Comparison of ENCODE assay signal across 21 mouse cellular contexts in the genomic region with DNA sequence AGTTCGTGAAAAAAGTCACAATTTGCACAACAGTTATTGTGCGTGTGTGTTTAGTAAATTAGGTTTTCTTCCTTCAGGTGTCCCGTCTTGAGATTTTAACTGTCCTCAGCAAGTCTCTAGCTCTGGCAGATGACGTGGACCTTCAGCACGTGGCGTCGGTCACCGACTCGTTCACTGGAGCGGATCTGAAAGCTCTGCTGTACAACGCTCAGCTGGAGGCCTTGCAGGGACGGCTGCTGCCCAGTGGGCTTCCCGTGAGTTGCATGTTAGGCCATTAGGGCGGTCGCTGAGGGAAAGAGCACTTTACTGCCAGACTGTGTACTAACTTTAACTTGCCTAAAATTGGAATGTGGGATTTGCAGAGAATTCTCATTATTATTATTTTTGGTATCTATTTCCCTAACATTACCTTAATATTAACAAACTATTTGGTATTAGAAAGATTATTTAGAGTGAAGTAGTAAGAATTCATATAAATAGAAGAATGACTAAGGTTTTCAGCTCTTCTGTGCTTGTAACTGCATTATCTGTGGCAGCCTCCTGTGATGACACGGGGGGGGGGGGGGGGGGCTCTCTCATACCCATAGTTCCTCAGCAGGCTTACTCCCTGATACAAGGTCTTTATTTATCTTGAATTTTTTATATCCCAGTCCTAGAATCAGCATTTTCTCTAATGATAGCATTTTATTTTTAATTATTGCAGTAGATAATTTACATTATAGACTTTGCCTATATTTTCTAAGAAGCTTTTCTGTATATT. TPM values are rescaled to one million over a fixed set of nuclear protein-coding genes. Genes with fewer than 3 reads are reported as not detected.
DNase-seq lines count a peak whose midpoint lies in the region; ATAC-seq and TF ChIP-seq lines count a peak whose summit lies in the region.
"Had no signal": no experiment of that assay in that cellular context is flagged by ENCODE, and none has a peak within 500 bp of the region (broad histone marks: within the 10 kb centered on the region; RNA-seq: fewer than 3 reads in every experiment).

No protein-coding gene starts in this region.

- H3K4me1 ChIP-seq in limb, embryonic 11.5 days (ENCODE audit: control insufficient read depth, insufficient read depth, low read length): peaks cover 3% of the 10 kb centered on the region; the same call in 1 of the 2 replicates
- H3K4me1 ChIP-seq in limb, embryonic 10.5 days: peaks cover 5% of the 10 kb centered on the region
- H3K4me1 ChIP-seq in kidney, embryonic 14.5 days (ENCODE audit: control insufficient read depth, insufficient read depth, low read length): no peaks in the 10 kb centered on the region
- no peaks in the 10 kb centered on the region for H3K4me1 ChIP-seq in liver, postnatal 0 days (ENCODE audit: insufficient read depth)
- H3K4me1 ChIP-seq: embryonic facial prominence, embryonic 12.5 days; heart, embryonic 15.5 days; hindbrain, embryonic 10.5 days; limb, embryonic 15.5 days; midbrain, embryonic 10.5 days; neural tube, embryonic 15.5 days had no signal

- H3K36me3 ChIP-seq in limb, embryonic 11.5 days (ENCODE audit: control insufficient read depth, insufficient read depth, low read length): peaks cover 3% of the 10 kb centered on the region; the same call in 1 of the 2 replicates
- H3K36me3 ChIP-seq in limb, embryonic 10.5 days: peaks cover 38% of the 10 kb centered on the region
- peaks cover 3% of the 10 kb centered on the region; the same call in 1 of the 2 replicates for H3K36me3 ChIP-seq in kidney, embryonic 14.5 days (ENCODE audit: control insufficient read depth, insufficient read depth, low read length)
- peaks cover 22% of the 10 kb centered on the region; the same call in 1 of the 2 replicates for H3K36me3 ChIP-seq in liver, postnatal 0 days (replicated peaks; ENCODE audit: insufficient read depth, low read length)

- no peaks in the 10 kb centered on the region for H3K27me3 ChIP-seq in limb, embryonic 11.5 days (ENCODE audit: control insufficient read depth, insufficient read depth, low read length)
- no peaks in the 10 kb centered on the region for H3K27me3 ChIP-seq in limb, embryonic 10.5 days (ENCODE audit: low read depth, poor library complexity, severe bottlenecking)
- no peaks in the 10 kb centered on the region for H3K27me3 ChIP-seq in kidney, embryonic 14.5 days (ENCODE audit: control insufficient read depth, insufficient read depth, low read length)
- H3K27me3 ChIP-seq in liver, postnatal 0 days (ENCODE audit: insufficient read depth, low read length): no peaks in the 10 kb centered on the region
- H3K27me3 ChIP-seq: embryonic facial prominence, embryonic 12.5 days; heart, embryonic 15.5 days; limb, embryonic 15.5 days; neural tube, embryonic 15.5 days had no signal

- no peak overlapping the region for H3K4me3 ChIP-seq in limb, embryonic 11.5 days (ENCODE audit: low read depth, low read length)
- no peak overlapping the region for H3K4me3 ChIP-seq in limb, embryonic 10.5 days
- H3K4me3 ChIP-seq in kidney, embryonic 14.5 days (ENCODE audit: low read length): no peak overlapping the region
- H3K4me3 ChIP-seq in liver, postnatal 0 days (ENCODE audit: low read depth, low read length): no peak overlapping the region
- H3K4me3 ChIP-seq: embryonic facial prominence, embryonic 12.5 days; heart, embryonic 15.5 days; hindbrain, embryonic 10.5 days; limb, embryonic 15.5 days; midbrain, embryonic 10.5 days; myocyte; neural tube, embryonic 15.5 days had no signal

- no peak overlapping the region for H3K4me2 ChIP-seq in limb, embryonic 11.5 days (ENCODE audit: low read depth, severe bottlenecking)
- no peak overlapping the region for H3K4me2 ChIP-seq in kidney, embryonic 14.5 days (replicated peaks; ENCODE audit: low read depth, low read length)
- no peak overlapping the region for H3K4me2 ChIP-seq in liver, postnatal 0 days (ENCODE audit: low read depth, low read length)
- H3K4me2 ChIP-seq: embryonic facial prominence, embryonic 12.5 days; heart, embryonic 15.5 days; limb, embryonic 15.5 days; neural tube, embryonic 15.5 days had no signal

- TF ChIP-seq CTCF in liver, postnatal 0 days (IDR thresholded peaks at IDR 0.05; ENCODE audit: low read depth): no peak

- no peaks in the 10 kb centered on the region for H3K9me3 ChIP-seq in limb, embryonic 11.5 days (ENCODE audit: control insufficient read depth, low read length)
- H3K9me3 ChIP-seq in limb, embryonic 10.5 days (replicated peaks): no peaks in the 10 kb centered on the region
- no peaks in the 10 kb centered on the region for H3K9me3 ChIP-seq in kidney, embryonic 14.5 days (ENCODE audit: control insufficient read depth, low read length)
- no peaks in the 10 kb centered on the region for H3K9me3 ChIP-seq in liver, postnatal 0 days (ENCODE audit: low read length)
- H3K9me3 ChIP-seq: embryonic facial prominence, embryonic 12.5 days; heart, embryonic 15.5 days; hindbrain, embryonic 10.5 days; limb, embryonic 15.5 days; midbrain, embryonic 10.5 days; neural tube, embryonic 15.5 days had no signal

- no peak for TF ChIP-seq EP300 in liver, postnatal 0 days (IDR thresholded peaks at IDR 0.05; ENCODE audit: low read depth)

- 65% methylated on average over 16 of the region's 16 CpGs for WGBS in limb, embryonic 11.5 days
- WGBS in limb, embryonic 10.5 days: 77% methylated on average over 16 of the region's 16 CpGs
- 48% methylated on average over 16 of the region's 16 CpGs for WGBS in kidney, embryonic 14.5 days
- 78% methylated on average over 16 of the region's 16 CpGs for whole genome bisulfite sequencing in liver, postnatal 0 days (ENCODE audit: insufficient replicate concordance)

- peak; percentile 32 for DNase-seq in limb, embryonic 11.5 days (ENCODE audit: low spot score)
- no peak for DNase-seq in limb, embryonic 10.5 days (ENCODE audit: low spot score)
- DNase-seq in kidney, postnatal 10 days: peak; percentile 25
- DNase-seq in liver, postnatal 0 days: no peak
- no peak for DNase-seq in urinary bladder, postnatal 14 days (ENCODE audit: low spot score)
- DNase-seq in yolk sac, embryonic 10.5 days (ENCODE audit: low spot score): no peak
- DNase-seq in thymus, postnatal 10 days (ENCODE audit: low spot score in 2 of 2): no peak
- DNase-seq: cerebellum, adult 9-11 months; thymus, postnatal 4 days had no signal

- H3K9ac ChIP-seq in limb, embryonic 11.5 days (ENCODE audit: low read length): no peak overlapping the region
- H3K9ac ChIP-seq in kidney, embryonic 14.5 days (ENCODE audit: low read depth, low read length): no peak overlapping the region
- no peak overlapping the region for H3K9ac ChIP-seq in liver, postnatal 0 days (replicated peaks)
- H3K9ac ChIP-seq: embryonic facial prominence, embryonic 12.5 days; heart, embryonic 15.5 days; limb, embryonic 15.5 days; neural tube, embryonic 15.5 days had no signal

- no peak overlapping the region for H3K27ac ChIP-seq in limb, embryonic 11.5 days (replicated peaks; ENCODE audit: low read depth, low read length)
- H3K27ac ChIP-seq in limb, embryonic 10.5 days: no peak overlapping the region
- no peak overlapping the region for H3K27ac ChIP-seq in kidney, embryonic 14.5 days (ENCODE audit: low read depth, low read length)
- no peak overlapping the region for H3K27ac ChIP-seq in liver, postnatal 0 days (ENCODE audit: low read depth)
- H3K27ac ChIP-seq: embryonic facial prominence, embryonic 12.5 days; heart, embryonic 15.5 days; hindbrain, embryonic 10.5 days; limb, embryonic 15.5 days; midbrain, embryonic 10.5 days; neural tube, embryonic 15.5 days had no signal

- no peak for ATAC-seq in limb, embryonic 11.5 days (ENCODE audit: insufficient number of reproducible peaks, low FRiP score, low TSS enrichment, low read depth)
- ATAC-seq in kidney, embryonic 14.5 days (ENCODE audit: low FRiP score, low TSS enrichment): peak; percentile 78; the same call in 1 of the 2 replicates
- 0 out of 2 replicates have a peak, but pooled peaks have one; percentile 43 for ATAC-seq in liver, postnatal 0 days
- ATAC-seq: forebrain, embryonic 16.5 days; inflammation-experienced regulatory T-cells, adult 6 months had no signal

RNA-seq across cellular contexts. Expression of gene Tmbim7, which starts 19.3 kb away (rescaled TPM):
- polyA plus RNA-seq in limb, embryonic 11.5 days (2014; fragmentation: Nextera tagmentation; extraction: Ambion mirVana): not detected in 2 replicates
- not detected in 2 replicates for polyA plus RNA-seq in limb, embryonic 10.5 days (2016; fragmentation: Nextera tagmentation; extraction: Ambion mirVana)
- polyA plus RNA-seq in kidney, embryonic 14.5 days (2014; fragmentation: Nextera tagmentation; extraction: Ambion mirVana): not detected in 2 replicates
- not detected in 2 replicates for polyA plus RNA-seq in liver, postnatal 0 days (2015; fragmentation: Nextera tagmentation; extraction: Ambion mirVana)
- polyA plus RNA-seq: embryonic facial prominence, embryonic 12.5 days; forebrain, embryonic 16.5 days; heart, embryonic 15.5 days; hindbrain, embryonic 10.5 days; inflammation-experienced regulatory T-cells, adult 6 months; limb, embryonic 15.5 days; lung, embryonic 16.5 days; midbrain, embryonic 10.5 days; myocyte; neural tube, embryonic 15.5 days; small intestine, adult 2 months had no signal

RNA-seq across cellular contexts. Expression of gene Gatad1, which starts 25.3 kb away (rescaled TPM):
- 70.7 and 71.3 TPM in 2 replicates for polyA plus RNA-seq in limb, embryonic 11.5 days (2014; fragmentation: Nextera tagmentation; extraction: Ambion mirVana)
- polyA plus RNA-seq in limb, embryonic 10.5 days (2016; fragmentation: Nextera tagmentation; extraction: Ambion mirVana): 66.9 and 68.7 TPM in 2 replicates
- polyA plus RNA-seq in kidney, embryonic 14.5 days (2014; fragmentation: Nextera tagmentation; extraction: Ambion mirVana): 81.2 and 82.7 TPM in 2 replicates
- 25.7 and 26.9 TPM in 2 replicates for polyA plus RNA-seq in liver, postnatal 0 days (2015; fragmentation: Nextera tagmentation; extraction: Ambion mirVana)

RNA-seq across cellular contexts. Expression of gene Rbm48, which starts 35.3 kb away (rescaled TPM):
- polyA plus RNA-seq in limb, embryonic 11.5 days (2014; fragmentation: Nextera tagmentation; extraction: Ambion mirVana): 14.0 and 15.4 TPM in 2 replicates
- 13.4 and 15.2 TPM in 2 replicates for polyA plus RNA-seq in limb, embryonic 10.5 days (2016; fragmentation: Nextera tagmentation; extraction: Ambion mirVana)
- 14.9 and 16.2 TPM in 2 replicates for polyA plus RNA-seq in kidney, embryonic 14.5 days (2014; fragmentation: Nextera tagmentation; extraction: Ambion mirVana)
- 4.1 and 4.6 TPM in 2 replicates for polyA plus RNA-seq in liver, postnatal 0 days (2015; fragmentation: Nextera tagmentation; extraction: Ambion mirVana)

RNA-seq across cellular contexts. Expression of gene Pex1, which starts 35.8 kb away (rescaled TPM):
- 13.1 and 17.4 TPM in 2 replicates for polyA plus RNA-seq in limb, embryonic 11.5 days (2014; fragmentation: Nextera tagmentation; extraction: Ambion mirVana)
- polyA plus RNA-seq in limb, embryonic 10.5 days (2016; fragmentation: Nextera tagmentation; extraction: Ambion mirVana): 14.6 and 17.2 TPM in 2 replicates
- 14.3 and 18.3 TPM in 2 replicates for polyA plus RNA-seq in kidney, embryonic 14.5 days (2014; fragmentation: Nextera tagmentation; extraction: Ambion mirVana)
- 8.1 and 11.3 TPM in 2 replicates for polyA plus RNA-seq in liver, postnatal 0 days (2015; fragmentation: Nextera tagmentation; extraction: Ambion mirVana)

Comparison
In these comparisons a context has a peak if more than half of its experiments do, and no peak if none do; other contexts are left out.
1. DNase-seq: peak in limb, embryonic 11.5 days (single experiment) and kidney, postnatal 10 days (single experiment); none in limb, embryonic 10.5 days (single experiment), liver, postnatal 0 days (single experiment), urinary bladder, postnatal 14 days (single experiment), yolk sac, embryonic 10.5 days (single experiment) and thymus, postnatal 10 days (0 of 2).